Mouse (Mus musculus) midbrain, embryonic 15.5 days (tissue): ENCODE results near the gene Rp9. TPM values are rescaled to one million over a fixed set of nuclear protein-coding genes. Genes with fewer than 3 reads are reported as not detected.

Source experiments
- ATAC-seq: fragments of 200-750 bp; cut with Nextera tagmentation; replicated peaks from 2 replicates; pipeline ENCODE4 v1.8.0; 2017; ENCODE audit warnings: moderate TSS enrichment
- H3K27ac ChIP-seq: fragments of 300-500 bp; sonication (generic); 2 replicates; pipeline ENCODE4 v1.5.1; 2015; ENCODE audit warnings: mild to moderate bottlenecking, inconsistent platforms
- H3K27me3 ChIP-seq: fragments of 300-500 bp; sonication (generic); replicated peaks from 2 replicates; pipeline ENCODE4 v1.6.1; 2015; ENCODE audit warnings: inconsistent platforms
- H3K36me3 ChIP-seq: fragments of 300-500 bp; sonication (generic); replicated peaks from 2 replicates; pipeline ENCODE4 v1.6.1; 2015; ENCODE audit warnings: inconsistent platforms
- H3K4me1 ChIP-seq: fragments of 300-500 bp; sonication (generic); 2 replicates; pipeline ENCODE4 v1.6.1; 2015; ENCODE audit warnings: inconsistent platforms
- H3K4me2 ChIP-seq: fragments of 300-500 bp; sonication (generic); 2 replicates; pipeline ENCODE4 v1.6.1; 2015; ENCODE audit warnings: inconsistent platforms, mild to moderate bottlenecking, moderate library complexity
- H3K4me3 ChIP-seq: fragments of 300-500 bp; sonication (generic); 2 replicates; pipeline ENCODE4 v1.5.1; 2015; ENCODE audit warnings: mild to moderate bottlenecking, inconsistent platforms
- H3K9ac ChIP-seq: fragments of 300-500 bp; sonication (generic); 2 replicates; pipeline ENCODE4 v1.6.1; 2015; ENCODE audit warnings: mild to moderate bottlenecking, inconsistent platforms
- H3K9me3 ChIP-seq: fragments of 300-500 bp; sonication (generic); 2 replicates; pipeline ENCODE4 v1.6.1; 2016; ENCODE audit warnings: inconsistent platforms
- WGBS: fragments of 180-500 bp; shearing (Covaris S2); methylation state at CpG from one replicate; pipeline ENCODE4 v1.1.7; 2015; ENCODE audit warnings: mixed read lengths; 5-methylcytosine and 5-hydroxymethylcytosine counted together
- polyA plus RNA-seq: library from polyadenylated mRNA; unstranded; fragments of >200 nt; fragmentation: Nextera tagmentation; extraction: Ambion mirVana; gene quantifications from 2 replicates; pipeline ENCODE4 v1.2.1, GENCODE M21; 2015

The Rp9 gene
- polyA plus RNA-seq, 1 experiment from 2014 or later, result 70.9 TPM

- no peak for ATAC-seq
- no peaks in the 10 kb centered on the region for H3K4me1 ChIP-seq
- no peaks in the 10 kb centered on the region for H3K36me3 ChIP-seq
- no peaks in the 10 kb centered on the region for H3K9me3 ChIP-seq
- H3K4me2 ChIP-seq, result no peak overlapping the region
- H3K27ac ChIP-seq, result no peak overlapping the region
- H3K27me3 ChIP-seq, result no peaks in the 10 kb centered on the region
- WGBS, result 95% methylated on average over 8 of the region's 8 CpGs
- no peak overlapping the region for H3K4me3 ChIP-seq
- H3K9ac ChIP-seq, result no peak overlapping the region
Observed at GRCm38 (mm10) chr9:22483866-22484561, 14.5 kb upstream of the Rp9 start.

- no peaks in the 10 kb centered on the region for H3K9me3 ChIP-seq
- 91% methylated on average over 8 of the region's 8 CpGs for WGBS
- ATAC-seq, result no peak
Observed at GRCm38 (mm10) chr9:22478946-22479345, 9.4 kb upstream of the Rp9 start.

GRCm38 (mm10) chr9:22476265-22476664 lies 6.7 kb upstream of the Rp9 start:
- ATAC-seq, result peak; percentile 19
- peak overlapping the region; percentile 83 for H3K27ac ChIP-seq
- WGBS, result 4% methylated on average over 10 of the region's 10 CpGs

More at GRCm38 (mm10) chr9:22478946-22479345, 9.4 kb upstream of the Rp9 start:
- Histone ChIP-seq H3K27me3 (no peaks in the 10 kb centered on the region), H3K4me1 (peaks cover 17% of the 10 kb centered on the region), H3K36me3 (no peaks in the 10 kb centered on the region), H3K27ac (no peak overlapping the region), H3K4me3 (no peak overlapping the region), H3K9ac (no peak overlapping the region), H3K4me2 (no peak overlapping the region)

GRCm38 (mm10) chr9:22475424-22475868 lies 5.9 kb upstream of the Rp9 start, which contains the start of gene Bbs9:
Gene Bbs9 (plus strand): TSS chr9:22475715.
- Histone ChIP-seq H3K4me1 (peaks cover 17% of the 10 kb centered on the region), H3K4me3 (peak within 1 kb of the TSS; percentile 50), H3K36me3 (no peaks in the 10 kb centered on the region), H3K4me2 (peak within 1 kb of the TSS; percentile 76), H3K9ac (peak within 1 kb of the TSS; percentile 52), H3K9me3 (no peaks in the 10 kb centered on the region), H3K27me3 (no peaks in the 10 kb centered on the region), H3K27ac (peak within 1 kb of the TSS; percentile 83)
- ATAC-seq, result peak; percentile 99
- WGBS, result under 1% methylated on average over 25 of the region's 25 CpGs

More at GRCm38 (mm10) chr9:22476265-22476664, 6.7 kb upstream of the Rp9 start:
- Histone ChIP-seq H3K9ac (peak overlapping the region; percentile 52), H3K9me3 (no peaks in the 10 kb centered on the region), H3K4me3 (peak overlapping the region; percentile 50), H3K4me1 (peaks cover 17% of the 10 kb centered on the region), H3K27me3 (no peaks in the 10 kb centered on the region), H3K4me2 (peak overlapping the region; percentile 76), H3K36me3 (no peaks in the 10 kb centered on the region)

GRCm38 (mm10) chr9:22468899-22469259 lies 664 bp downstream of the Rp9 start:
- peaks cover 7% of the 10 kb centered on the region for H3K4me1 ChIP-seq
- 80% methylated on average over 8 of the region's 8 CpGs for WGBS
- no peaks in the 10 kb centered on the region for H3K27me3 ChIP-seq
- H3K9ac ChIP-seq, result no peak overlapping the region
- H3K9me3 ChIP-seq, result no peaks in the 10 kb centered on the region
- peak overlapping the region; percentile 63 for H3K4me2 ChIP-seq
- H3K36me3 ChIP-seq, result no peaks in the 10 kb centered on the region
- H3K27ac ChIP-seq, result no peak overlapping the region
- ATAC-seq, result no peak
- H3K4me3 ChIP-seq, result no peak overlapping the region; the same call in 1 of the 2 replicates

- H3K4me3 ChIP-seq, result peak overlapping the region; percentile 87
- H3K36me3 ChIP-seq, result no peaks in the 10 kb centered on the region
- WGBS, result 3% methylated on average over 41 of the region's 43 CpGs
- H3K4me2 ChIP-seq, result peak overlapping the region; percentile 63
- H3K9ac ChIP-seq, result peak overlapping the region; percentile 95
- peak overlapping the region; percentile 94 for H3K27ac ChIP-seq
- peak; percentile 88 for ATAC-seq
- H3K27me3 ChIP-seq, result no peaks in the 10 kb centered on the region
- no peaks in the 10 kb centered on the region for H3K9me3 ChIP-seq
- H3K4me1 ChIP-seq, result peaks cover 7% of the 10 kb centered on the region
Observed at GRCm38 (mm10) chr9:22468170-22468898, 1.2 kb downstream of the Rp9 start.

GRCm38 (mm10) chr9:22467371-22468169 lies 2.0 kb downstream of the Rp9 start:
- H3K9me3 ChIP-seq, result no peaks in the 10 kb centered on the region
- ATAC-seq, result peak; percentile 78
- peaks cover 7% of the 10 kb centered on the region for H3K4me1 ChIP-seq
- H3K36me3 ChIP-seq, result no peaks in the 10 kb centered on the region
- 1% methylated on average over 73 of the region's 73 CpGs for WGBS
- H3K4me3 ChIP-seq, result peak overlapping the region; percentile 87
- peak overlapping the region; percentile 95 for H3K9ac ChIP-seq
- no peaks in the 10 kb centered on the region for H3K27me3 ChIP-seq
- H3K4me2 ChIP-seq, result peak overlapping the region; percentile 63
- peak overlapping the region; percentile 94 for H3K27ac ChIP-seq

- ATAC-seq, result no peak
- H3K4me1 ChIP-seq, result peaks cover 7% of the 10 kb centered on the region
- no peak overlapping the region for H3K27ac ChIP-seq
- H3K4me3 ChIP-seq, result no peak overlapping the region
- H3K36me3 ChIP-seq, result no peaks in the 10 kb centered on the region
- H3K27me3 ChIP-seq, result no peaks in the 10 kb centered on the region
- WGBS, result 97% methylated on average over 5 of the region's 5 CpGs
- no peak overlapping the region for H3K9ac ChIP-seq
- H3K9me3 ChIP-seq, result no peaks in the 10 kb centered on the region
- peak overlapping the region; percentile 3; the same call in 1 of the 2 replicates for H3K4me2 ChIP-seq
Observed at GRCm38 (mm10) chr9:22466212-22466611, 3.3 kb downstream of the Rp9 start.

GRCm38 (mm10) chr9:22461946-22462345 lies 7.6 kb downstream of the Rp9 start:
- H3K4me1 ChIP-seq, result peaks cover 3% of the 10 kb centered on the region; the same call in 1 of the 2 replicates
- H3K27ac ChIP-seq, result no peak overlapping the region
- H3K36me3 ChIP-seq, result no peaks in the 10 kb centered on the region; the same call in 1 of the 2 replicates
- no peak overlapping the region for H3K9ac ChIP-seq
- H3K4me2 ChIP-seq, result no peak overlapping the region
- WGBS, result 88% methylated on average over 3 of the region's 3 CpGs
- no peak overlapping the region for H3K4me3 ChIP-seq
- ATAC-seq, result no peak
- H3K27me3 ChIP-seq, result no peaks in the 10 kb centered on the region
- H3K9me3 ChIP-seq, result no peaks in the 10 kb centered on the region

- no peak for ATAC-seq
- Histone ChIP-seq H3K4me1 (no peaks in the 10 kb centered on the region), H3K9ac (no peak overlapping the region), H3K27ac (no peak overlapping the region), H3K4me3 (no peak overlapping the region), H3K4me2 (no peak overlapping the region), H3K27me3 (no peaks in the 10 kb centered on the region), H3K9me3 (no peaks in the 10 kb centered on the region), H3K36me3 (peaks cover 26% of the 10 kb centered on the region)
- WGBS, result 92% methylated on average over 11 of the region's 11 CpGs
Observed at GRCm38 (mm10) chr9:22457142-22457835, 12.3 kb downstream of the Rp9 start.

- no peak overlapping the region for H3K9ac ChIP-seq
- no peaks in the 10 kb centered on the region for H3K4me1 ChIP-seq
- H3K4me2 ChIP-seq, result no peak overlapping the region
- ATAC-seq, result no peak
- no peak overlapping the region for H3K27ac ChIP-seq
- no peak overlapping the region for H3K4me3 ChIP-seq
- H3K27me3 ChIP-seq, result no peaks in the 10 kb centered on the region
- no peaks in the 10 kb centered on the region for H3K9me3 ChIP-seq
- peaks cover 38% of the 10 kb centered on the region for H3K36me3 ChIP-seq
Observed at GRCm38 (mm10) chr9:22455041-22455440, 14.5 kb downstream of the Rp9 start.
